Mouse (Mus musculus): ENCODE data around the gene Esrp2.

The Esrp2 gene

DNA sequence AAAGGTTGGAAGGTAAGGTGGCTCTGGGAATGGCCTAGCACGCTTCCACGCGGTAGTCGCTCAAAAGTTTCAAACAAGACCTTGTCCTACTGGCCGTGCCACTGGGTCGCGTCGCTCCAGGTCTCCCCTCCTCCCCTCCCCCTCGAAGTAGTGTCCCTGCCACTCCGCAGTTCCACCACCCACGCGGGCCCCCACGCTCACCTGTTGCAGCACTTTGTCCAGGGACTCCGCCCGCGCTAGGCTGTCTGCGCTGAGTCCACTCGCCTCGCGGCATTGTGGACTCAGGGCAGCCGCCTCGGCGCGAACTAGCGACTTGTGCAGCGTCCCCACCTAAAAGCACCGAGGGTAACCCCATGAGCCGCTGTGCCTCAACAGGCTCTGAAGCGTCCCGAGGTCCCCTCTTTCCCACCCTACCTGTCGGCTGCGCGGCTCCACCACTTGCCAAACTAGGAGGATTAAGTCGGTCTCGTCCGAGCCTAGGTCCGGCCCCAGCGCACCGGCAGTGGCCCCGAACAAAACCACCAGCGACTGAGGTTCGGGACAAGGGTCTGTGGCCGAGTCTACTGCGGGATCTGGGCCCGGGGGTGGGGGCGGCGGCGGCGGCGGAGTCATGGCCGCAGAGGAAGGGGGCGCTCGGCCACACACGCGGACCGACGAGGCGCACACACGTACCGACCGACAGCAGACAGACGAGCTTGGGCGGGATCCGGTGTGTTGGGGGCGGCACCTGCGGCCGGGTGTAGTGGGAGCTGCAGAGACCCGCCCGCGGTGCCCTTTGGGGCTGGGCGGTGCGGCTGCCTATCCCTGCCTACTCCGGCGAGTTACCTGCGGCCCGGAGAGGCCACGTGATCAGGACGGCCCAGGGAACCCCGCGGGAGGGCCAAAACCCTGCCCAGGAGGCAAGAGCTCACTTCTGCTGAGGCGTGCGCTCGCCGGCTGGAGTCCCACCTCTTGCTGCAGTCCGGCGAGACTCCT is at the start of gene Esrp2:
TSS of gene Esrp2 (minus strand) at position 819 of the 975 bp plus-strand sequence.
- DNase-seq (ENCODE audit: low read depth, low spot score): peak; percentile 62

DNA sequence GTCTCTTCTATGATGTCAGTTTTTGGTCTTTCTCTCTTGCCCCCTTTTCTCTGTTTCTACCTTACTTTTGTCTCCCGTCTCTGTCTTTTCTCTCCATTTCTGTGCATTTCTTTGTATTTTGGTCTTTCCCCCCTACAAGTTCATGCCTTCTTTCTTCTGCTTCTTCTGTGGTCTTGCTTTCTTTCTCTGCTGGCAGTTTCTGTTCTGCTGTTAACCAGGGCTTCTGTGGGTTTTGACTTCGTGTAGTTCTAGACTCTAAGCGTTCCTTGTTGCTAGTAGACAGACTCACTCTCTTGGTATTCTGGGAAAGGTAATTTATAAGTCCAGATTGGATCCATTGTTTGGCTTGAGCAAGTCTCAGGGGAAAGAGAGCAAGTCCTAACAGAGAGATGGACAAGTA is 49.6 kb upstream of the Esrp2 start:
- no peak for DNase-seq (ENCODE audit: low read depth, low spot score)

DNA sequence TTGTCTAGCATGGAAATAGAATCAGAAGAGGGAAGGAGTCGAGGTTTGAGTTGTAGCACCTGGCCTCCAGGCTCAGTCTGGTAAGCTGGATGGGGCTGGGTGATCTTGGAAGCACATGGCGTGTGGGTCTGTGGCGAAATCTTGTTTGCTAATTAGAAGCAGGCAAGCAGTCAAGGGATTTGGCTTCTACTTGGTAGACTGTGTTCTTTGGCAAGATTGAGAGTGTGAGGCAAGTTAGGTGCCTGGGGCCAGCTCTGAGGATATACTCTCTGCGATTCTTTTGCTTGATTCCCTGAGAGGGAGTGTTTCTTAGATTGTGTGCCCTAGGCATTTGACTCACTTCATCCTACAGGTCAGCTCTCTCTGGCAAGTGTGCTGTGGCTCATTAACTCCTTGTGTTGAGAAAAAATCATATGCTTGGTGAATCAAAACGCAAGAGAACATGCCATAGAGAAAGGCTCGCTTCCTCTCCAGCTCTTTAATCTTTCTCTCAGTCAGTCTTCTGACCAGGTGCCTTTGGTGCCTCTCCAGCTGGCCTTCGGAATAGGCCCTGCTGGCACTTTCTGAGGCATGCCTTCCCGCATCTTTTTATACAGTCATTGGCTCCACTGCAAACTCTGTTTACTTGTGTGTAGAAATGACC is 49.0 kb upstream of the Esrp2 start:
- no peak for DNase-seq (ENCODE audit: low read depth, low spot score)

DNA sequence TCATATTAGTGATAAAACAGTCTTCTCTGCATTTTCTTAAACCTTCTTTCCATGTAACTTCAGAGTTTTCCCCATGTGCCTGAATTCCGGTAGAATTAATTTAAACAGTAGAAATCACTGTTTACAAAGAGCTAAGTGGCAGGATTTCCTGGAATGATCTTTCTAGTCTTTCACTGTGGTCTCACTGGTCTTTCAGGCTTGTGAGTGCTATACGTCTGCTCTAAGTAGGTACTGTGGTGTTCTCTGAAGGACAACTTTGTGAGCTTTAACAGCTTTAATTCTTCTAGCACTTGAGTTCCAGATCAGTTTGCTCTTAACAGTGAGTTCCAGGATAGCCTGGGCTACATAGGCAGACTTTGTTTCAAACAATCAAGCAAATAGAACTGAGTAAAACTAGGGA is 41.7 kb upstream of the Esrp2 start:
- DNase-seq (ENCODE audit: low read depth, low spot score): no peak

DNA sequence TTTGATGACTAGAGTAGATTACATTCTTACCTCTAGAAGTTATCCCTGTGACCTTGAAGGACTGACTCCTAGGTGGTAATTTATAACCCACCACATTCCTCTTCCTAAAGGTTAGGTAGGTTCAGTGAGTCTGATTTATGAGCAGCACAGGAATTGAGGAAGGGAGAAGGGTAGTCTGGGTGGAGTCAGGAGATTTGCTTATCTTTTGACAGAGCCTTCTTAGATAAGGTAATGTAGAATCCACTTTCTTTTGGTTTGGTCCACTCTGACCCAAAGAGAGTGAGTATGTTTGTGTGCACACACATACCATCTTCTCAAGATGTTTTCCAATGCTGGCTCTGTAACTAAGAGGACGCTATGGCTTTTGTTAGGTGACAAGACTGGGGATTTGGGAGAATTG is 40.8 kb upstream of the Esrp2 start:
- no peak for DNase-seq (ENCODE audit: low read depth, low spot score)

DNA sequence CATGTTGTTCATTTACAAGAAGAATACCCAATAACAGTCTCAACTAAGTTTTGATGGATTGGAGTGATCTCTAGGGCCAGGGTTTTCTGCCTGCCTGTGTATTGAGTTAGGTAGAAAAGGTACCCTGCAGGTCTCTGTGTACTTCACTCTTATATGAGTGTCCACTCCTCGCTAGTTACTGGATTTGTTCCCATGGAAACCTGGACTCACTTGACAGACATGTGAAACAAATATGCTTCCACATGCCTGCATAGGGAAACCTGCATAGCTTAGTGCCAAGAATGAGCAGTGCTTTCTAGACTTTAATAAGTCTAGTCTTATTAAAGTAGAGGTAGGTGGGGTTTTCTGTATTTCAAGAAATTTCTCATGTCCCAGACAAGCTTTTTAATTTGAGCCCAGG is 40.1 kb upstream of the Esrp2 start:
- no peak for DNase-seq (ENCODE audit: low read depth, low spot score)

DNA sequence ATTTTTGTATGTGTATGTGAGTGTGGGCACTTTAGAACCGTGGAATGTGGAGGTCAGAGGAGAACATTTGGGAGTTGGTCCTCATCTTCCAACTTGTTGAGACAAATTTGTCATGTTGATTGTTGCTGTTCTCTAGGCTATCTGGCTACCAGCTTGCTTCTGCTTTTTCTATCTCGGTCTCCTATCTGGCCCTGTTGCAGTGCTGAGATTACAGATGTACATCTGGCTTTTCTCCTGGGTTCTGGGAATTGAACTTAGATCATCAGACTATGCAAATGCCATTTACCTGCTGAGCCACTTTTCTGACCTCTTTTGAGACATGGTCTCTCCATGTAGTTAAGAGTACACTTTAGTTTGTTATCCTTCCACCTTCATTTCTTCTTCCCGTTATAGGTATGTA is 36.8 kb upstream of the Esrp2 start:
- DNase-seq (ENCODE audit: low read depth, low spot score): no peak

DNA sequence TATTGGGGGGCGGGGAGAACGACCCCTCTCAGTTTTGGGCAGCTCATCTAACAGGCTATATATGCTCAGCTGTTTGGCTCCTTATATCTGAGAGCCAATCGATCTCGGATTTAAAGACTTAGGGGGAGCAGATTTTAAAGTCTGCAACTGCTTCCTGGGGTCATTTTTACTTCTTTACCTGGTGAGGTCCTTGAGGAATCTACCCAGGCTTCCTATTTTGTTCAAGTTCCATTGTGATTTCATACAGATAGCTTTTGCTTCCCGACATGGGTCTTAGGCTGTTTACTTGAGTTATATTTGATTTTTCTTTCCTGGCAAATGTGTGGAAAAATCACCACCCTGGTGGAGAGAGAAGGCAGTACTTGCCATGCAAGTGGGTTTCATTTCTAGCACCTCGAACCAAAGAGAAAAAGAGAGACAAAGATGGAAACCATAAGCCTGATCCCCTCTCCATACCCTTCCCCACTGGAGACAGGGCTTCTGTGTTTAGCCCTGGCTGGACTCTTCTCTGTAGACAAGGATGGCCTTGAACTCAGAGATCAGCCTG is 33.2 kb upstream of the Esrp2 start:
- peak; percentile 26 for DNase-seq (ENCODE audit: low read depth, low spot score)

DNA sequence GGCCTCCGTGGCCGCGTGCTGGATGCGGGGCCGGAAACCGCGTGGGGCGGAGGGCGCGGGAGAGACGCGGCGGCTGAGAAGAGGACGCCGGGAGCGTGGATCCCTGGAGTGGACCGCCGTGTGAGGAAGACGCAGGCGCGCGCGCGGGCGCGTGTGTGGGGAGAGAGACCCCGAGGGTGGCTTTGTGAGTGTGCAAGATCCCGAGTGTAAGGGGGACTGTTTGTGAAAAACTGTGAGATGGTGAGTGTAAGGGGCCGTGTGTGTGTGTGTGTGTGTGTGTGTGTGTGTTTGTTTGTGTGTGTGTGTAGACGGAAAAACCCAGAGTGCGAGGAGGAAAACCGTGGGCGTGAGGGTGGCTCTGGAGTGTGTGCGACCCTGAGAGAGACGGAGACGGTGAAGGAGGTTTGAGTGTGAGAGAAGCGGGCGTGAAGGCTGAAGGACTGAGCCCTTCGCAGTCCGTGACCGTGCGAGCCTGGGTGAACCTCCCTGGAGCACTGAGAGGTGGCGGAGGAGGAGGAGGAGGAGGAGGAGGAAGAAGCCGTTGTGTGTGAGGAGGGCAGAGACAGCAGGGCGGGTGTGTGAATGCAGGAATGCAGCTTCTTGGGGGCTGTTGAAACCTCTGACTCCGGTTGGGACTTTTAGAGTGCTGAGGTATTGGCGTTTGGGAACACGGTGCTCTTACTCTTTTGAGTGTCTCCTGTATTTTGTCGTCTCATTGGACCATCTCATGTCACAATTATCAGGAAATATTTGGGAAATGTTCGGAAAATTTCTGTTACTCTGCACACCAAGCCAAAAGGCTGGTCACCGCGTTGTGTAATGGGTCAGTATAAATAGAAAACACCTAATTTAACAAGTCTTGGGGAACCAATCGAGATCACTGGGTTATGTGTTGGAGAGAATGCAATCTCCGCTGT is 32.5 kb upstream of the Esrp2 start:
- no peak for DNase-seq (ENCODE audit: low read depth, low spot score)

DNA sequence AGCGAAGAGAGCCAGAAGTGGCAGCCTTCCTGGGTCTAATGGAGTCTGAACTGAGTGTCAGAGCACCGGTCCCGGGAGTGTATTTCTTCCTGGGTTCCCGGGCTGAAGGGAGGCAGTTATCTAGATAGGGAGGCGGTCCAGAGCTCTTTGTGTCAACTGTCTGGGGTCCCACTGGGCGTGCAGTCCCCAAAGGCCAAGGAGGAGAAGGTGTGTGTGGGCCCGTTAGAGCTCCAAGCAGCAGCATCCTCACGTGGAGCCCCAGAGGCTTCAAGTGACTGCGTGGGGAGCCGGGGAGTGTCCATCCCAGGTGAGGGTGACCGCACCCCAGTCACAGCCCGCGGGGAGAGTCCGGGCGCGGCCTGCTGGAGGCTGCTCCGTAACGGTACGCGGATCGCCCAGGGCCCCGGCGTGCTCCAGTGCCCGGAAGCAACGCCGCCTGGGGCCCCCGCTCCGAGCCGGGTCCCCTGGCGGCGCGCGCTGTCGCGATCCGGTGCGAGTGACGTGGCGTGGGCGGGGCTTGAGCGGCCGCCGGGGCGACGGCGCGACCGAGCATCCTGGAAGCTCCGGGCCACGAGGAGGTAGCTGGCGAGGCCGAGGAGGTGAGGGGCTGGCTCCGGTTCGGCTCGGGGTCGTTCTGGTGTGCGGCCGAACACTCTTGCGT is 31.7 kb upstream of the Esrp2 start, which contains the start of gene Slc7a6:
TSS of gene Slc7a6 (plus strand) at position 502 of the 661 bp plus-strand sequence.
- peak; percentile 95 for DNase-seq (ENCODE audit: low read depth, low spot score)

DNA sequence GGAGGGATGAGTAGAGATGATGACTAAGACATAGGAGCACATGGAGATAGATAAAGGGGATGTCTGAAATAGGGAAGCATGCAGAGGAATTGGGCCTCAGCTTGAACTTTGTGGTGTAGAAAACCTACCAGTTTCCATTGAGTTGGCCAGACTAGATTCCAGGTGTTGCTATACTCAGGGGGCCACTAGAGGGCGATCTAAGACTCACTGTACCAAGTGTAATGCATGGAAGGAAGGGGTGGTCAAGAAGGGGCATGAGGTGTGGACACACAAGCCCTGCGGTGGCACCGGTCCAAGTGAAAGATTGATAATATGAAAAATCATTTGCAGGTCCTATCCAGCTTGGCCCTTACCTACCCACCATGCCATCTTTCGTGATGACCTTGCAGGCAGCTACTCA is 28.7 kb upstream of the Esrp2 start:
- peak; percentile 83 for DNase-seq (ENCODE audit: low read depth, low spot score)

DNA sequence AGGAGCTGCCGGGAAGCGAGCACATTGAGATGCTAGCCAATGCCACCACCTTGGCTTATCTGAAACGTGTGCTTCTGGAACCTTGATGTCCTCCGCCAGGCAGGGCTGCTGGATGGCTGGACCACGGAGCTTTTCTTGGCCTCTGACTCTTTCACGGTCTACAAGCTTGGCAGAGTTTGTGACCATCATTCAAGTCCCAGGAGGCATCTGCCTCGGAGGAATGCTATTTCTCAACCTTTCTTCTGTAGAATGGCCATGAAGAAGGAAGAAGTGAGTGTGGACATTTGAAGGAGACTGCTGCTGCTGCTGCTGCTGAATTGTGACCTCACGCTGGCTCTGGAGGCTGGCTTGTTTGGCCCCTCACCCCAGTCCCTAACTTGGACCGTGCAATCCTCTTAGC is 26.5 kb upstream of the Esrp2 start:
- DNase-seq (ENCODE audit: low read depth, low spot score): no peak

DNA sequence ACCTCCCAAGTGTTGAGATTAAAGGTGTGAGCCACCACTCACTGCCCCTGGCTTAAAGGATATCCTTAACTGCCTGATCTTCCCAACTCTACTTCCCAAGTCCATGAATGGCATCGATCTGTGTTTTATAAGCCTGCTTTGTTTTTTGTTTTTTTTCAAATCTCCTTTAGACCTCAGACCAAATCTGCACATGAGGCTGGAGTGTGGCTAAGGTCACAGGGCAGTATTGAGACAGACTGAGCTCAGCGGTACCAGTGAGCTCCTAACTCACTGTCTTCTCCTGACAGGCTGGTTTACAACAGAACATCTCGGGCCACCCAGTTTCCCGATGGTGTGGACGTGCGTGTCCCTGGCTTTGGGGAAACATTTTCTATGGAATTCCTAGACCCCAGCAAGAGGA is 23.1 kb upstream of the Esrp2 start:
- DNase-seq (ENCODE audit: low read depth, low spot score): no peak

DNA sequence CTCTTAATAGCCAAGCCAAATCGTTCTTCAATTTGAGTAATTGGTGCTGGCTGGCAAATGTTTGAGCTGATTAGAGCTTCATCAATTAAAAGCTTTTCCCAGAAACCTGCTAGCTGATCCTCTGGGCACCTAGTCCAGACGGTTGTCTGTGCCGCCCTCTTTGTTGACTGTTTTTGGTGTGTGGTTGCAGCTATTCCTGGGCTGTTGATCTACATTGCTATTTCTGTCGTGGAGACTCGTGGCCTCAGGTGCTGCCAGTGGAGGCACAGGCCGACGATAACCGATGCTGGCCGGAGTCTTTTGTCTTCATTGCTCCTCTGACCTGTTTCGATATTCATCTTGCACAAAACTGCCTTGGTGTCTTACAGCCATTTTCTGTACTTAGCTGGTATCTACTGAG is 21.6 kb upstream of the Esrp2 start:
- DNase-seq (ENCODE audit: low read depth, low spot score): no peak

DNA sequence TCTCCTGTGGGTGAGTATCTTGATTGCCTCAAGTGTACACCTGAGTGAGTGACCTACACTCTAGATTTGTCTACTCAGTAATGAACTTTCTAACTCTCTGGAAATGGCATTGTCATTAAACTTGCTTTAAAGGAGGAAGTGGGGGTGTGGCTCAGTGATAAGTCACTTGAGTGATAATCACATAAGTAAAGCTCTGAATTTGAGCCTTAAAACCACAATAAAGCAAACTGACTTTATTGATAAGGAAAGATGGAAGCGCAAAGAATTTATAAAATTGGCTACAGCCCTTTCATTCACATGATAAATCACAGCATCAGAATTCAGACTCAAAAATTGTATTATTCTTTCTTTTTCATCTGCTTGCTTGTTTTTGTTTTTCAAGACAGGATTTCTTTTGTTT is 20.6 kb upstream of the Esrp2 start:
- DNase-seq (ENCODE audit: low read depth, low spot score): no peak

DNA sequence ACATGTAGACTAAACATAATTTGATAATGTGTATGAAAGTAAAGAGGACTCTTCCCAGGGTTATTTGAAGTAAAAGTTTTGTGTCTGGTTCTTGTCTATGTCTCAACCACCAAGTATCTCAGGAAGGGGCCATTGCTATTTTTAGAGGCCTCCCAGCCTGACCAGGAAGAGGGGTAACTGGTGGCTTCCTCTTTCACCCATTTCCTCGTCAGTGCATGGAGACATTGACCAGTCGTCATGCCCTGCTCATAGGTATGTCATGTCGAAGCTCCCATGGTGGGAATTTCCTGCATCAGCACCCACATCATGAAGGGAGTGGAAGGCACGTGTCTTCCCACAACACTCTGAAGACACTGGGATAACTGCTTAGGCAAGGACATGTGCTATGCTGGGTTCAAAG is 16.1 kb upstream of the Esrp2 start:
- no peak for DNase-seq (ENCODE audit: low read depth, low spot score)

DNA sequence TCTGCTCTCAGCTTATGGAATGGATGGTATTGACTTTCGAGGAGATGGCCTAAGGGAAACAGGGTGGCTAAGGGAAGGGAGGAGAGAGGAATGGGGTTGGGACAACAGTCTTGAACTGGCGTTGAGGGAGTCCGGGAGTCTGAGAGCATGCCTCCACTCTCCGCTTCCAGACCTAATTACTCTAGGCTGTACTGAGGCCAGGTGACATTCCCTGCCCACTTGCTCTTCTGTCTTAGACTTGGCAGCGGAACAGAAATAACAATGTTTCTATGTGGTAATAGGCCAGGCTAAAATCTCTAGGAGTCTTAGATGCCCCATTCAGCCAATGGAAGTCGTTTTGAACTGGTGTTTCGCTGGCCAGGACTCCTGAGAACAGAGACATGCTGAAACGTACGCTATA is 14.3 kb upstream of the Esrp2 start:
- DNase-seq (ENCODE audit: low read depth, low spot score): no peak

DNA sequence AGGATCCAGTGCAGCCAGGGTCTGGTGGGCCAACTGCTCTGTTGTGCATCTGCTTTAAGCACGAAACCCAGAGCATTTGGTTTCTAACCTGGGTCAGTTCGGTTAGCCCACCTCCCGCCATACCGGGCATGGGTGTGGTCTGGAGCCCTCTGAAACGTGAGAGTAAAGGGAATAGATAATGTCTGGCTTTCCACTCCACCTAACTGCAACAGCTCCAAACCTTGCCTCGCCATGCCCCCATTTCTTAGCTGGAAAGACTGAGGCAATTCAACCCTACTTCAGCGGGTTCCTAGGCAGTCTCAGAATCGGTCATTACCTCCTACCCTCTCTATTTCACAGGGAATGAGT is 13.9 kb upstream of the Esrp2 start:
- DNase-seq (ENCODE audit: low read depth, low spot score): no peak

DNA sequence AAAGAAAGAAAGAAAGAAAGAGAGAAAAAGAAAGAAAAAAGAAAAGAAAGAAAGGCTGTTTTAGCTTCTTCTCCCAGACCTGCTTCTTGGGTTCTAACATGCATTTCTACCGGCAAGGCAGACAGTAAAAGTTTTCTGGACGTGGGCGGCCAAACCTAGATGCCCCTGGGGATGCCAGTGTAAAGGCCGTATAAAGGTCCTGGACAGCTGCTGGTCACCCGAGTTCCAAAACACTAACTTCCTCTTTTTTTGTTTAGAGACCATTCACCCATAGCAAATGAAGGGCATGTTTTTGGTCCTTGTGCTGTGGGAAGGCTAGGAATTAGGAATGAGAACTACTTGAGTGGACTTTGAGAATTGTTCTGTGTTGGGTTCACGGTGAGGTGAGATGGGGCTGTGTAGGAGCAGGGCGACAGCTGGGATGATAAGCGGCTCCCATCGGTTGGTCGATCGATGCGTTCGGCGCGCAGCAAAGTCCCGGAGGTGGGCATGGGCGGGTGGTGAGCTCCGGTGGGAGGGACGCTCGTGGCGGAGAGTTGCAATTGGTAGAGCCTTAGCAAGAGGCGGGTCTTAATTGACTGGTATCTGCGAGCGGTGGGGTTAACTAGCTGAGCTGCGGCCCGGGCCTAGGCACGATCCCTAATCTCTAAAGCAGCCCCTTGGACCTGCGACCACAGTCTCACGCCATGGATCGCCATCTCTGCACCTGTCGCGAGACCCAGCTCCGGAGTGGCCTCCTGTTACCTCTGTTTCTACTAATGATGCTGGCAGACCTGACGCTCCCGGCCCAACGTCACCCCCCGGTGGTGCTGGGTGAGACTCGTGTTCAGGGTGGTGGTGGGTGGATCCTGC is 13.3 kb upstream of the Esrp2 start, which contains the start of gene Pla2g15:
TSS of gene Pla2g15 (plus strand) at position 599 of the 852 bp plus-strand sequence.
- DNase-seq (ENCODE audit: low read depth, low spot score): peak; percentile 95

DNA sequence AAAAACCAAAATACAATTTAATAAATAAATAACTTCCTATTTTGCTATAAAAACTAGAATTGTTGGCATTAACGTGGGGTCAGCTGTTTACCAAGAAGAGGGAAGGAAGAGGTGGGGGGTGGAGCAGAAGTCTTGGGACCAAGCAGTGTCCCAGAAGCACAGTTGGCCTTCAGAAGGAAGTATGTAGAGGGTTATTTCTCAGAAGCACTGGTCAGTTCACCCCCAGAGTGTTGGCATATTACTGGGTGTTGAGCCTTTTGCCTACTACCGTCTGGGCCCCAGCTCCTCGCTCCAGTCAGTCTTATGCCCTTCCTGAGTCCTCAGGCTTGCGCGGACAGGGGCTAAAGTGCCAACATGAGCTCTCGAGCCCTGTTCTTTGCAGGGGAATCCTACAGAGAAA is 12.3 kb upstream of the Esrp2 start:
- DNase-seq (ENCODE audit: low read depth, low spot score): no peak

All from CD4-positive, CD25-positive, alpha-beta regulatory T cell, adult 2 months (primary cell).